Mouse (Mus musculus) CD8-positive naive resting alpha-beta T cell, adult 57 days (primary cell): ENCODE measurements around the gene B020031M17Rik. TPM values are rescaled to one million over a fixed set of nuclear protein-coding genes. Genes with fewer than 3 reads are reported as not detected.

Source experiments
- total RNA-seq: library from RNA; stranded (reverse); gene quantifications from one replicate; pipeline ENCODE4 v1.2.4, GENCODE M21; 2023

B020031M17Rik gene
- not detected for total RNA-seq

GRCm38 (mm10) chr13:119950706-119951105, at the start of gene B020031M17Rik:
TSS of gene B020031M17Rik (minus strand) at chr13:119950806.

GRCm38 (mm10) chr13:119929172-119929571, 21.4 kb downstream of the B020031M17Rik start, which contains the start of gene Gm21761:
TSS of gene Gm21761 (minus strand) at chr13:119929272.

Other genes with a start within 250 kb of the B020031M17Rik start
- 0.77 TPM for gene Nim1k, start 194.9 kb downstream of the B020031M17Rik start, total RNA-seq
- gene Zfp131, start 159.9 kb downstream of the B020031M17Rik start, total RNA-seq: 57.7 TPM
- gene AF067063, start 120.6 kb downstream of the B020031M17Rik start, total RNA-seq: not detected
- not detected for gene D13Ertd608e, start 114.8 kb downstream of the B020031M17Rik start, total RNA-seq
- not detected for gene Tcstv1, start 56.0 kb downstream of the B020031M17Rik start, total RNA-seq
- gene Gm21761, start 21.5 kb downstream of the B020031M17Rik start, total RNA-seq: not detected
- gene Gm36079, start 76.2 kb upstream of the B020031M17Rik start, total RNA-seq: not detected
- gene Gm21188, start 101.4 kb upstream of the B020031M17Rik start, total RNA-seq: 0.40 TPM
- gene Gm20767, start 189.4 kb upstream of the B020031M17Rik start, total RNA-seq: not detected
- not detected for gene Gm21818, start 221.6 kb upstream of the B020031M17Rik start, total RNA-seq